Mouse (Mus musculus) cerebellum, postnatal 36 days (tissue): Measurements from ENCODE around the gene Nr2c1.

ENCODE experiments used
- DNase-seq, 2 experiments: peaks; one replicate each; pipeline ENCODE4 v3.0.0; 2021 to 2022; ENCODE audit warnings: mixed read lengths in 2 of 2

Nr2c1 gene

DNA sequence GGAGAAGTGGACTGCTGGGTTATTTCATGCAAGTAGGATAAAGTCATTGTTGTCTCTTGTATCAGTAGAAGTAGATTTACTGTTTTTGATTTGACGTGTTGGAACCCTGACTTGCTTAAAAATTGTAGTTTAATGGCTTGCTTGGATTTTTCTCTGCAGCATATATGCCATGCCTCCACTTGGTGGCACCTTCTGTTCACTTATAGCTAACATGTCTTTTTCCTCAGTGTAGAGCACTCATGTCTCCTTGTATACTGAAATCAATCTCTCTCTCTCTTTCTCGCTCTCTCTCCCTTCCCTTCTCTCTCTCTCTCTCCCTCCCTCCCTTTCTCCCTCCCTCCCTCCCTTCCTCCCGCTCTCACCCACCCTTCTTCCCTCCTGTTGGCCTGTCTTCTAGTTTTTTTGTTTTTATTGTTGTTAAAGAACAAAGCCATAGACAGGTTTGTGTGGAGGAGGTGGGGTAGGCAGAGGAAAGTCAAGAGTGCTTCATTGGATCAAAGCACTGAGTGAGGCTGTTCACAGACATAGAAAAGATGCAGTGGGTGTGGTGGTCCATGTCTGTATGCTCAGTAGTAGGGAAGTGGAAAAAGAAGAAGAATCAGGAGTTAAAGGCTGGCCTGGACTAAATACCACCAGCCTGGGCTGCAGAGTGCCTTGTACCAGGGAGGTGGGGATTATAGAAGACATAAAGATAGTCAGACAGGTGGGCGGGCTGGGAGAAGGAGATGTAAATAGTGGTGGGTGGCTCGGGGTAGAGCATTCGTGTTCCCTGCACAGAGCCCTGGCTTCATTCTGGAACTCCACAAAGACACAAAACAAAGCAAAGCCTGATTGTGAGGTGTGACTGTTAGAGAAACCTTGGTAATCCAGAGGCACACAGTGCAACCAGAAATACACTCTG is 63.1 kb downstream of the Nr2c1 start:
- DNase-seq: no peak

GRCm38 (mm10) chr10:94211725-94212124 is 63.9 kb downstream of the Nr2c1 start:
- DNase-seq: no peak

DNA sequence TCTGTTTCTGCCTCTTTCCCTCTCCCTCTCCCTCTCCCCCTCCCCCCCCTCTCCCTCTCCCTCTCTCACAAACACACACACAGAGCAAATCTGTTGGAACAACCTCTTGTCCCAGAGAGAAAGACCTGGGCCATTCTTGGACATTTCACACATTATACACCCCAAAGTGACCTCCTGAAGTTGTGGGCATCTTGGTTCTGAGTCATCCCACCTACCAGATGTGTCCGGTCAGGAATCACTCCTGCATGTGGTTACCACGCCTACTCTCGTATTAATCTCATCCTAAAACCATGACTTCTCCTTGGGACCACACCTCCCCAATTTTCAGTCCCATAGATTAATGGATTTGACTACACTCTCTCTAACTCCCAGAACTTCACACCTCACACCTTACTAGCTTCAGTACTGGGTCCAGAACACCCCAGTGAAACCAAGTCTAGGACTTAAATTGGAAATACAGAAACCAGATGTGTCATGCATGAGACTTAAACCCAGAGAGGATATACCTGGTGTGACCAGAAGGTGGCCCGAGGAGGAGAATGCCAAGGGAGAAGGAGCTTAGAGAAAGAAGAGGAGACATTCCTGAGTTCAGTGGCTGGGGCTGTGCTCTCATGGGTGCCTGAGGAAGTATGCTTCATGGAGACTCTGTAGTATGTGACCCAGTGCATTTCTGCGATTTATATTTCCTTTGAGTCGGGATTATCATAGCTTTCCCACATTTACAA is 77.4 kb downstream of the Nr2c1 start:
- DNase-seq: no peak

GRCm38 (mm10) chr10:94230172-94230981 is 82.6 kb downstream of the Nr2c1 start:
- peak; percentile 17 to 35 for DNase-seq

GRCm38 (mm10) chr10:94231025-94231424 is 83.2 kb downstream of the Nr2c1 start:
- DNase-seq: no peak

DNA sequence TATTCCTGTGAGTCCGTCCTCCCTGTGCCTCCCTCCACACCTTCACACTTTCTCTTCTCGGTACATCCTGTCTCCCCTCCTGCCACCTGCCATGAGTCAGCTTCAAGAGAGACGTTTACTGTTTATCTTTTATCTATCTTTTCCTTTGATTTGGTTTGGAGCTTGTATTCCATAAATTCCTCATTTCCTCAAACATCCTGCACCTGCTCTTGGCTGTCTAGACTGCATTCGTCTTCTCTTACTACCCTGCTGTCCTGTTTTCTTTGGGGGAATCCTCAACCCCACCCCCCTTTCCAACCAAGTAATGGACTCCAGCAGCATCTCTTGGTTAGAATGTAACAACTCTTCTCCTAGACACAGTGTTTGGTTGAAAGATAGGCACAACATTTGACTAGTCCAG is 87.4 kb downstream of the Nr2c1 start:
- no peak for DNase-seq

- DNase-seq: no peak
These were observed 93.5 kb downstream of the Nr2c1 start for GRCm38 (mm10) chr10:94241346-94241745.
